Comparison of ENCODE assay signal across 8 mouse cellular contexts in the genomic region with DNA sequence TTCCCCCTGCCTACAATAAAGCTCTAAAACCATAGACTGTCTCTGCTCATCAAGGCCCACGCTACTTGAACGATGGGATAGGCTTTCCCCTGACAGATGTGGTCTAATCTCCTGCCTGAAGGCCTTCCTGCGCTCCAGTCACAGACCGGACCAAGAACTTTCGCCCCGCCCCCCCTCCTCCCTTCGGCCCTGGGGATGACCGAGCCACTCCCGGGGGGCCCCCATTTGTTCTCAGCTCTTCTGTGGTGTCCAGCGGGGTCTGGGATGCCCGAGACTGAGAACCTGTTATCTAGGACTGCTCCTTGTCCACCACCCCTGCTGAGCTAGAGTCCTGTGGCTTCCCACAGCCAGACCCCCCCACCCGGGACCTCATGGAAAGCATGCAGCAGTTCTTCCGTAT. TPM values are rescaled to one million over a fixed set of nuclear protein-coding genes. Genes with fewer than 3 reads are reported as not detected.
DNase-seq lines count a peak whose midpoint lies in the region; ATAC-seq lines count a peak whose summit lies in the region.
"Had no signal": no experiment of that assay in that cellular context is flagged by ENCODE, and none has a peak within 500 bp of the region (broad histone marks: within the 10 kb centered on the region; RNA-seq: fewer than 3 reads in every experiment).

No protein-coding gene starts in this region.

- H3K4me2 ChIP-seq in hindbrain, embryonic 11.5 days (replicated peaks; ENCODE audit: low read depth, low read length) = no peak overlapping the region
- H3K4me2 ChIP-seq in embryonic facial prominence, embryonic 14.5 days (ENCODE audit: low read depth, low read length) = peak overlapping the region; percentile 40; the same call in 1 of the 2 replicates
- peak overlapping the region; percentile 17; the same call in 1 of the 2 replicates for H3K4me2 ChIP-seq in midbrain, embryonic 14.5 days (ENCODE audit: low read length)

- no peak for ATAC-seq in hindbrain, embryonic 11.5 days (ENCODE audit: low FRiP score)
- no peak for ATAC-seq in embryonic facial prominence, embryonic 14.5 days (ENCODE audit: low read depth)
- no peak for ATAC-seq in midbrain, embryonic 14.5 days (ENCODE audit: low FRiP score, low TSS enrichment)
- ATAC-seq: Patski had no signal

- H3K9ac ChIP-seq in hindbrain, embryonic 11.5 days (ENCODE audit: low read depth, low read length) = no peak overlapping the region
- no peak overlapping the region for H3K9ac ChIP-seq in embryonic facial prominence, embryonic 14.5 days (ENCODE audit: low read depth, low read length)
- H3K9ac ChIP-seq in midbrain, embryonic 14.5 days (replicated peaks; ENCODE audit: low read length) = no peak overlapping the region

- H3K4me1 ChIP-seq in hindbrain, embryonic 10.5 days (replicated peaks) = peaks cover 6% of the 10 kb centered on the region
- H3K4me1 ChIP-seq in hindbrain, embryonic 11.5 days (replicated peaks; ENCODE audit: control insufficient read depth, insufficient read depth, low read length) = no peaks in the 10 kb centered on the region
- 0 out of 2 replicates have a peak, but pooled peaks cover 2% of the 10 kb centered on the region for H3K4me1 ChIP-seq in embryonic facial prominence, embryonic 14.5 days (ENCODE audit: control insufficient read depth, insufficient read depth, low read length)
- no peaks in the 10 kb centered on the region for H3K4me1 ChIP-seq in midbrain, embryonic 14.5 days (ENCODE audit: control insufficient read depth, insufficient read depth, low read length)

- whole genome bisulfite sequencing in hindbrain, embryonic 10.5 days = 7% methylated on average over 13 of the region's 13 CpGs
- WGBS in hindbrain, embryonic 11.5 days = 7% methylated on average over 13 of the region's 13 CpGs
- 8% methylated on average over 13 of the region's 13 CpGs for WGBS in embryonic facial prominence, embryonic 14.5 days
- 3% methylated on average over 13 of the region's 13 CpGs for WGBS in midbrain, embryonic 14.5 days

- H3K9me3 ChIP-seq in hindbrain, embryonic 10.5 days = no peaks in the 10 kb centered on the region
- H3K9me3 ChIP-seq in hindbrain, embryonic 11.5 days (ENCODE audit: control insufficient read depth, low read length) = no peaks in the 10 kb centered on the region
- no peaks in the 10 kb centered on the region for H3K9me3 ChIP-seq in embryonic facial prominence, embryonic 14.5 days (ENCODE audit: control insufficient read depth, low read length)
- H3K9me3 ChIP-seq in midbrain, embryonic 14.5 days (ENCODE audit: control insufficient read depth, low read length) = no peaks in the 10 kb centered on the region

- H3K4me3 ChIP-seq in hindbrain, embryonic 10.5 days = peak overlapping the region; percentile 32
- H3K4me3 ChIP-seq in hindbrain, embryonic 11.5 days (ENCODE audit: low read depth, low read length) = no peak overlapping the region
- no peak overlapping the region for H3K4me3 ChIP-seq in embryonic facial prominence, embryonic 14.5 days (ENCODE audit: low read depth, low read length)
- H3K4me3 ChIP-seq in midbrain, embryonic 14.5 days (replicated peaks; ENCODE audit: low read depth, low read length) = no peak overlapping the region

- H3K27ac ChIP-seq in hindbrain, embryonic 10.5 days = 0 out of 2 replicates have a peak overlapping the region, but pooled peaks have one; percentile 26
- H3K27ac ChIP-seq in hindbrain, embryonic 11.5 days (ENCODE audit: low read depth, low read length) = no peak overlapping the region
- no peak overlapping the region for H3K27ac ChIP-seq in embryonic facial prominence, embryonic 14.5 days (replicated peaks; ENCODE audit: low read depth, low read length)
- H3K27ac ChIP-seq in midbrain, embryonic 14.5 days (replicated peaks; ENCODE audit: low read depth, low read length) = no peak overlapping the region

- no peak for DNase-seq in hindbrain, embryonic 10.5 days (ENCODE audit: low spot score)
- DNase-seq in hindbrain, embryonic 11.5 days (ENCODE audit: low spot score) = no peak
- DNase-seq in ZHBTc4 (ENCODE audit: low read depth, low spot score) = peak; percentile 87
- no peak for DNase-seq in embryonic facial prominence, embryonic 14.5 days (ENCODE audit: low spot score)
- no peak for DNase-seq in midbrain, embryonic 14.5 days
- no peak for DNase-seq in testis, postnatal 14 days (ENCODE audit: low spot score)
- no peak for DNase-seq in cerebellum, postnatal 10 days

- no peaks in the 10 kb centered on the region for H3K27me3 ChIP-seq in hindbrain, embryonic 10.5 days (ENCODE audit: insufficient read depth, poor library complexity, severe bottlenecking)
- no peaks in the 10 kb centered on the region; the same call in 1 of the 2 replicates for H3K27me3 ChIP-seq in hindbrain, embryonic 11.5 days (ENCODE audit: control insufficient read depth, insufficient read depth, low read length)
- H3K27me3 ChIP-seq in embryonic facial prominence, embryonic 14.5 days (replicated peaks; ENCODE audit: control insufficient read depth, insufficient read depth, low read length) = no peaks in the 10 kb centered on the region
- no peaks in the 10 kb centered on the region for H3K27me3 ChIP-seq in midbrain, embryonic 14.5 days (ENCODE audit: control insufficient read depth, insufficient read depth, low read length)

- H3K36me3 ChIP-seq in hindbrain, embryonic 10.5 days = no peaks in the 10 kb centered on the region
- no peaks in the 10 kb centered on the region for H3K36me3 ChIP-seq in hindbrain, embryonic 11.5 days (ENCODE audit: control insufficient read depth, insufficient read depth, low read length)
- no peaks in the 10 kb centered on the region for H3K36me3 ChIP-seq in embryonic facial prominence, embryonic 14.5 days (ENCODE audit: control insufficient read depth, insufficient read depth, low read length)
- H3K36me3 ChIP-seq in midbrain, embryonic 14.5 days (ENCODE audit: control insufficient read depth, insufficient read depth, low read length) = no peaks in the 10 kb centered on the region

RNA-seq across cellular contexts. Expression of gene Ube2q1, which starts 26.1 kb away (rescaled TPM):
- polyA plus RNA-seq in hindbrain, embryonic 10.5 days (2016; fragmentation: Nextera tagmentation; extraction: Ambion mirVana) = 12.5 and 17.1 TPM in 2 replicates
- 21.9 and 24.9 TPM in 2 replicates for polyA plus RNA-seq in hindbrain, embryonic 11.5 days (2014; fragmentation: Nextera tagmentation; extraction: Ambion mirVana)
- polyA plus RNA-seq in embryonic facial prominence, embryonic 14.5 days (2014; fragmentation: Nextera tagmentation; extraction: Ambion mirVana) = 20.4 and 21.7 TPM in 2 replicates
- 22.2 and 25.0 TPM in 2 replicates for polyA plus RNA-seq in midbrain, embryonic 14.5 days (2014; fragmentation: Nextera tagmentation; extraction: Ambion mirVana)

RNA-seq across cellular contexts. Expression of gene She, which starts 31.7 kb away (rescaled TPM):
- 2.3 and 2.8 TPM in 2 replicates for polyA plus RNA-seq in hindbrain, embryonic 10.5 days (2016; fragmentation: Nextera tagmentation; extraction: Ambion mirVana)
- polyA plus RNA-seq in hindbrain, embryonic 11.5 days (2014; fragmentation: Nextera tagmentation; extraction: Ambion mirVana) = 2.2 TPM in 2 replicates
- polyA plus RNA-seq in embryonic facial prominence, embryonic 14.5 days (2014; fragmentation: Nextera tagmentation; extraction: Ambion mirVana) = 5.2 and 6.0 TPM in 2 replicates
- polyA plus RNA-seq in midbrain, embryonic 14.5 days (2014; fragmentation: Nextera tagmentation; extraction: Ambion mirVana) = 0.57 and 2.0 TPM in 2 replicates

RNA-seq across cellular contexts. Expression of gene Chrnb2, which starts 35.0 kb away (rescaled TPM):
- polyA plus RNA-seq in hindbrain, embryonic 10.5 days (2016; fragmentation: Nextera tagmentation; extraction: Ambion mirVana) = 8.9 and 16.2 TPM in 2 replicates
- 12.0 and 17.7 TPM in 2 replicates for polyA plus RNA-seq in hindbrain, embryonic 11.5 days (2014; fragmentation: Nextera tagmentation; extraction: Ambion mirVana)
- 1.7 and 1.8 TPM in 2 replicates for polyA plus RNA-seq in embryonic facial prominence, embryonic 14.5 days (2014; fragmentation: Nextera tagmentation; extraction: Ambion mirVana)
- 29.6 and 31.5 TPM in 2 replicates for polyA plus RNA-seq in midbrain, embryonic 14.5 days (2014; fragmentation: Nextera tagmentation; extraction: Ambion mirVana)
